Mouse (Mus musculus): ENCODE measurements around the gene Ccr8.

Gene Ccr8

DNA sequence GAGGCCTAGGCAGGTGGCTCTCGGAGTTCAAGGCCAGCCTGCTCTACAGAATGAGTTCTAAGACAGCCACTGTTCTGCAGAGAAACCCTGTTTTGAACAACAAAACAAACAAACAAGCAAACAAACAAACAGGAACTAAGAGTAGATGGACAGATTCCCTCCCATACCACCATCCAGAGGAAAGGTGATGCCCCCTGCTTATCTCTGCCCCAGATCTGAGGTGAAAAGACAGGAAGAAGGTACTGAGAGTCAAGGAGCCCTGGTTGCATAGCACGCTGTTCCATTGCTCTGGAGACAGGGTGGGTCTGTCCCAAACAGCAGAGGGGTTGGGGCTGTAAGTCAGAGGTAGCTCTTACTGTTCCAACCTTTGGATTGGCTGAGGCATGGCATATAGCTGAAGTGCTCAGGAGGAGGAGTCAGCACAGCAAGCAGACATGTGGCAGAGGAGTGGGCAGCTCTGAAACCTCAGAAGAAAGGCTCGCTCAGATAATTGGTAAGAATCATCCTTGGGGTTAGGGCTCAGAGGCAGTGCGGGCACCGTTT lies at the start of gene Ccr8:
Ccr8 (plus strand) TSS at position 419 of the 543 bp plus-strand sequence.
- no peak for DNase-seq

DNA sequence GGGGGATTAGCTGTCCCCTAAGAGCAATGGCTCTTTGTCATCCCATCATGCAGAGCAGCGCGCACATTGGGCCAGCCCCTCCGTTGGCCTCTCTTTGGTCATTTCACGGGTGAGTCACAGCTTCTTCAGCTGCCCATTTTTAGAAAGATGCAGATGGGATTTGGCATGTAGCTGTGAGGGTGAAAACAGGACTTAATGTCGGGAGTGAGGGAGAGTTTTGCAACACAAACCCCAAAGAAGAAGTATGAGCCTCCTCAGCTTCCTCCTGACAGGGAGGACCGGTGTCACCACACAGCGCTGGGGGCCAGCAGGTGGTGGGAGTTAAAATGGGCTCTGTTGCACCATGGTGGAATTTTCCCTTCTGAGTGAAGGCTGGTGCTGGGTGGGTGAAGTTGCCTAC lies 48.8 kb upstream of the Ccr8 start:
- DNase-seq, result no peak

DNA sequence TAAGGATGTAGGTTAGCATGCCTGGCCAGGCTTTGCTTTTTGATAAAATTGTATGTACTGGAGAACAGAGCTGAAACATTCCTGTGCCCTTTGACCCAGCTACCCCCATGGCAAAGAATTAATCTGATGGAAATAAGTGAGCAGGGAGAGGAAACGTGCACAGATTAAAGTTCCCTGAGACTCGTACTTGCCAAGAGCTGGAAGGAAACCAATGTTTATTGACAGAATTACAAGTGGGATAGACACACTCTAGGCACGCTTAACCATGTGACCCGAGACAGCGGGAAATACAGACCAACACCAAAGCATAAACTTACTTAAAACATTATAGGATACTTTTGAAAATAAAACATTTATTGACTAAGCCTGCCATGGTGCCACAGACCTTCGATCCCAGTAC lies 43.4 kb upstream of the Ccr8 start:
- no peak for DNase-seq

DNA sequence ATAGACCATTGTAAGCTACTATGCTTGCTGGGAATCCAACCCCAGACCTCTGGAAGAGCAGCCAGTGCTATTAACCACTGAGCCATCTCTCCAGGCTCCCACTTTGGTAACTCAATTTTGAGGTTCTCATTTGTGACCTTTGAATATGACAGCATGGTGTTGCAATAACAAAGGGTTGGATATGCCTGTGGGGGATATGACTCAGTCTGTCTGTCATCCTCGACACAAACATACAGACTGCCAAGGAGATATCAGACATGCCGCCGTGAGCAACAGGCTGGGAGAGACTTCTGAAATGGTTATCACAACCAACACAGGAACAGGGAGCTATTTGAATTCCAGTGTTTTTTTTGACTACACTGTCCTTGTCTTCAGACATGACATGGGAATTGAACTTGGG lies 42.5 kb upstream of the Ccr8 start:
- DNase-seq, result no peak

DNA sequence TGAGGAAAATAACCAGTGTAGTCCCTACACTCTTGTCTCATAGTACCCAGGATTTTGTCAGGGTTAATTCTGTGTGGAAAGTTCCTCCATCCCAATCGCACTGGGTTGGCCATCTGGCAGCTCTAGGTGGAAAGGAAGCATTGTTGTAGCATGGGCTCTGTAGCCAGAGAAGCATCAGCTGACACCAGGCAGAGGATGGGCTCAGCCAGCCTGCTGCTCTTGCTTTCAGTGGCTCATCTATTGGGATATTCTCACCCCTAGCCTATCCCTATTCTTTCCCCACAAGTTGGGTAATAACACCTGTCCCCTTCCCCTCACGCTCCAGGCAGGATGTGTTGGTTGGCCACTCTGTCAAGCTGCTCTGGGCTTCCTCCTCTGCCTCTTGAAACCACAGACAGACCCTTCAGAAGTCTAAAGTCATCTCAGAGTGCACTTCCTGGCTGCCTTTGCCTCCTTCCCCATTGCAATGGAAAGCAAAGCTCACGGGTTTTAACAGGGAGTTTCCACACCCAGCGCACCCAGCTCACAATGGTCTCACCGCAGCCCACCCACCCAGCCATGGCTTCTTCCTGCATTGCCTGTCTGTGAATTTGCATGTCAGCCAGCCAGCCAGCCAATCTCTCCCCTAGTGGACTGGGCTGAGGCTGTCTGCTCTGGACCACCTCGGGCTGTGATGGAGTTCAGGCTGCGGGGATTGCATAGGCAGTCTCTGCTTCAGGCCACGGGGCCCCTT lies 37.2 kb upstream of the Ccr8 start:
- DNase-seq, result no peak

DNA sequence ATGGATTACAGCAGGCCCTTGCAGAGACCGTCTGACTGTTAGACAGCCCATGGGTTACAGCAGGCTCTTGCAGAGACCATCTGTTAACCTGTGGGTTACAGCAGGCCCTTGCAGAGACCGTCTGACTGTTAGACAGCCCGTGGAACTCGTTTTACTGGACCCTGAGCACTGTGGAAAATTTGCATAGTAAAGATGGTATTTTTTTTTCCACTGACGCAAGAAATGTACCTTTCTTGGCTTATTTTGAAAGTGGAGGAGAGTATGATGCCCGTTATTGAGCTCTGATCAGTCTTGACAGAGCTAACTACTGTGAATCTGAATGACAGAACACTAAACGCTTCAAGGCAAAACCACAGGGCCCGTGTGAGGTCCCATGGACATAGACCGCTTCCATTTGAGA lies 35.7 kb upstream of the Ccr8 start:
- DNase-seq, result no peak

DNA sequence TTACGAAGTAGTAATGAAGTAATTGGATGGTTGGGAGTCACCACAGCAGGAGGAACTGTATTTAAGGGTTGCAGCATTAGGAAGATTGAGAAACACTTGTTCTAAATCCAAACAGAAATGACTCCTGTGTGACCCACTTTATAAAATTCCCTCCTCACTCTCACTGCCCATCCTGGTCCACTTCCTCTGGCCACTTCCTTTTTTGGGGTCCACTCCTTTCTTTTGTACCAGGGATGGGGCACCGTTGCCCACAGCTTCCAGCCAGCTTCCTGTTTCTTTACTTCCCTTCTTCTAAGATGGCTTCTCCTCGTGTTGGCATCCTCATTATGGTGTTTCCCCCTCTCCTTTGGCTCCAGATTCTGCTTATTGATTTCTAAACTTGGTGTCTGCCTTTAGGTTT lies 33.2 kb upstream of the Ccr8 start:
- no peak for DNase-seq

DNA sequence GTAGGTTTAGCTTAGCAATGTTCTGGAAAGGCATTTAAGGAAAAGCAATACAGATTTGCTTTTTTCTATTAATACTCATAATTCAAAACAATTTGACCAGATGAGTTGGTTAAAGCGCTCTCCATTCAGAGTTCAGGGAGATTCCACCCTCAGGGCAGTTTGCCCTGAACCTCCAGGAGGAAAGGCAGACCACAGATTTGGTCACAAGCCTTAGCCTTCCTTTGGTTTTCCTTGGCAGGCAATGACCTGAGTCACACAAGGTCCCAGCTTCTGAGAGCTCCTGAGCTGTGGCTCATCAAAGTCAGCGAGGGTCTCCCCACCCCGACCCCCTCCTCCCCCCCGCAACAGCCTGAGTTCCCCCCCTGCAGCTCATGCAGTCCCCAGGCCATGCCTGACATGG lies 27.6 kb upstream of the Ccr8 start:
- no peak for DNase-seq

DNA sequence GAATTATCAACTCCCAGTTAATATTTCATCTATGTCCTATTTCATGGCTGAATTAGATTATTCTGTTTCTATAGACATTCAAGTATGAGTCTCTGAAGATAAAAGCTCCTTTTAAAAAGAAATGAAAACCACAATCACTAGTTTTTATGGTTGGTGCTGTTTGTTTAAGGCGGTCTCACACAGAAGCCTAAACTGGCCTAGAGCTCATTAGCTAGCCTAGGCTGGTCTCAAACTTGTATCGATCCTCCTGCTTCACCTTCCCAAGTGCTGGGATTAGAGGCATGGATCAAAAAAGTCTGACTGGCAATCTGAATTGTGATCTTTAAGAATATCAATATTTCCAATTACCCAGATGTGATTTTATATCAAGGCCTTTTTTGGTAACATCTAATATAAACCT lies 24.3 kb upstream of the Ccr8 start:
- no peak for DNase-seq

DNA sequence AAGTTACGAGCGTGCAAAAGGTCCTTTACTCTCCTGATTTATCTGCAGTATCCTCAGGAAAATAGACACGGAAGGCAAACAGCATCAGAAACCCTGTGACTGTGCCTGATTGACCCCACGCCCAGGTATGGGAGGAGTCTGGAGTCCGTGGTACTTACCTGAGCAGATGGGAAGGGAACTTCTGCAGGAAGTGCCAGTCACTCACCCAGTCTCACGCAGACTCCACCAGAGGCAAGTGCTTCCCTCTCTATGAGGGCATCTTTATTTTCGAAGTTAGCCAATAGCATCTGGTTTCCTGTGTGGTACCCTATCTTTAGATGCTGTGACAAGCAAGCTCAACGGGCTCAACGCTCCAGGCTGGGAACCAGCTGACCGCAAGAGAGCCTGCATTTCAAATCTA lies 23.9 kb upstream of the Ccr8 start:
- DNase-seq, result no peak

DNA sequence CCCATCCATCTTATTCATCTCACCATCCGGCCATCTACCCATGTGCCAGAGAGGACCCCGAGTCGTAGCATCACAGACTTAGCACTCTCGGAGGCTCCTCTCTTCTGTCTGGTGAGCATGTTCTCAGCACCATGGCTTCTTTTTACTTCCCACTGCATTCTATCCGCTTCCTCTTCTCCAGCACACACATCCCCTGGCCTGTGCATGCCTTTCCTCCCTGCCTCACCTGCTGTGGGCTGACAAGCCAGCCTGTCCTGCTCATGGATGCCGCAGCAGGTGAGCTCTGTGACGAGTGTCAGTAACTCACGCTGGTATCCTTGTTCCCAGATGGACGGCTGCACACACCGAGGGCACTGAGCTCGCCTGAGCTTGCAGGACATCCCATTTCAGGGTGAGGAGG lies 22.1 kb upstream of the Ccr8 start, which contains the start of gene Cx3cr1:
Cx3cr1 (minus strand) TSS at position 101 of the 400 bp plus-strand sequence.
- DNase-seq, result no peak

DNA sequence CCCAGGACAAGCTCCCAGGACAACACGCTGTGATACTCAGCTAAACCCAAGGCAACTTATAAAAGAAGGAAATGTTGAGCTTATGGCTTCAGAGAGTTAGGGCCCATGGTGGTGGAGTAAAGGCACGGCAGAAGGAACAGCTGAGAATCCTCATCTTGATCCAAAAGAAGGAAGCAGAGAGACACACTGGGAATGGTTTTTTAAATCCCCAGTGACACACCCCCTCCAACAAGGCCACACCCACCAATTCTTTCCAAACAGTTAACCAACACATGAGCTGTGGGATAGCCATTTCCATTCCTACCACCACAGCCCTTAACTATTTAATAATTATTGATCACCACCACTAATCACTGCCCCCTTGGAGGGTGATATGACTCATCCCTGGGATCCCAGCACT lies 20.7 kb upstream of the Ccr8 start:
- DNase-seq, result no peak

DNA sequence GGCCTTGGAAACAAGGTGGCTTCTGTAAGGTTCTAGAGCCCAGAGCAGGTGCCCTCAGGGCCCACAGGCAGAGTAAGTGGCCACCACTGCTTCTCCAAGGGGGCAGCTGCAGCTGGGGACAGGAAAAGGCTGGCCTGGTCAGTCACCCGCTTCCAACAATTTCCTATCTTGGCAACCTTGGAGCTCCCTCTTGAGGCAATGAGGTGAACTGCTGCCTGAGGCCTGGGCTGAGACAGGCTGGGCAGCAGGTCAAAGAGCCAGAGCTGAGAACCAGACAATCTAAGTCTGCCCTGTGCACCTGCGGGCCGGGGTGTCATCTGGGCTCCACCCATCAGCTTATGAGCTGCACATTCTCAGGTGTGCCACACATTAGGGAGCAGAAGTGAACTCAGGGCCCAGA lies 18.7 kb upstream of the Ccr8 start:
- DNase-seq, result peak; percentile 88

DNA sequence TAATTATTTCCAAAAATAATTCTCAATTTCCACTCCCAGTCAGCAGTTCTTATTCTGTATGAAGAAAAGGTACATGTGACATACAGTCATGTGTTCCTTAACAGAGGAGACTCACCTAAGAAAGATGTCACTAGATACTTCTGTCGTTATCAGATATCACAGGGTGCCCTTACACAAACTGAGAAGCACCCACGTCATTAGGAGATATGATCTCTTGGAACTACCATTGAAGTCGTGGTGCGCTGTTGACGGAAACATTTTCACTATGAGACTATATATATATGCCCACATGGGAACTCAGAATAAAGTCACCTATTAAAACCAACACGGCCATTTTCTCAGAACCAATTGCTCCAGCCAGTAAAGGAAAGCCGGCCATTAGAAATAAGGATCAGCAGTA lies 17.4 kb upstream of the Ccr8 start:
- no peak for DNase-seq

DNA sequence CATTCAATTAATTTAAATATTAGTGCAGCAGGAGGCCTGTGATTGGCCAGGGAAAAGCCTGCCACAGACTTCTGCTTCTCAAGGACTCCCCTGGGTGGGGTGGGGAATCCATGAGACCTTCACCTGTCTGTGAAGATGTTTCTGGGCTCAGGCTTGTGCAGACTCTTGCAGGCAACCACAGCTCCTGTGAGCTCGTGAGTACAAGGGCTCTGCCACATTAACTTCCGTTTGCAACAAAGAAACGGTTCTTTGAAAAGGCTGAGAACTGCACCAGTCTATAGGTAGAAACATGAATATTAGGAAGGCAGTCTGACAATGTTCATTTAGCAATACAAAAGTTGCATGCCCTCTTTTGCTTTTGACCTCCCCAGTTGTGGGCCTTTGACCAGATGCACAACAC lies 13.7 kb upstream of the Ccr8 start:
- no peak for DNase-seq

DNA sequence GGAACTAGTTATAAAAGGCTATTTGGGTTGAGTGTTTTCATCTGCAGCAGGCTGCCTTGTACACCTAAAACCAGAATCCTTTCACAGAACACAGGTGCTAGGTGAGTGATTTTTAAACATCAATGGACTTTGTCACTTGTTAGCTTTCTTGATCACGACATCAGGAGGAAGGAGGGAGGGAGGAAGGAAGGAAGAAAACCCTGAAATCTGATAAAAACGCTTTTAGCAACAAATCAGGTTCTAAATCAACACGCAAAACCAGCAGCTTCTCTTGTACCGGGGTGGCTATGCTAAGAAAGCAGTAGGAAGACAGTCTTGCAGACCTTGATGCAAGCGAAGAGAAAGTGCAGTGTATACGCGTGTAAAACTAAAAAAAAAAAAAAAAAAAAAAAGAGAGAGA lies 12.0 kb upstream of the Ccr8 start:
- DNase-seq, result no peak

DNA sequence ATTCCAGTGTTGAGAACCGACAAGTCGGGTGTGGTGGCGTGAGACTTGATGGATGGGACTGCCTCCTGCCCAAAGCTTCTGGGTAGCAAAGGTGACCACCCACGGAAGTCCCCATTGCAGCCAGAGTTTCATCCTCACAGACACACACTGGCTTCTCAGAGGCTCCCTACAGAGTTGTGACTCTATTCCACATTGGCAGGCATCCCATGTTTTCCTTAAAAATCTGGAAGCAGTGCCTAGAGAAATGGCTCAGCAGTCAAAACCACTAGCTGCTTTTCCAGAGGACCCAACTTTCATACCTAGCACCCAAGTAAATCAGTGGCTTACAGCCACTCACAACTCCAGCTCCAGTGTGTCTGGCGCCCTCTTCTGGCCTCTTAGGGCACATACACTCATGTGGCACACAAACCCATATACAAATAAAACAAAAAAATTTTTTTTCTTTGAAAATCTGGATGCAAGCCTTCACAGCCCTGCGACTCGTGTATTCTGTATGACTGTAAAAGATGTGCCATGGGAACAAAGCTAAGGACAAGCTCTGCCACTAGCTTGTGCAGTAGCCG lies 11.3 kb upstream of the Ccr8 start:
- no peak for DNase-seq

DNA sequence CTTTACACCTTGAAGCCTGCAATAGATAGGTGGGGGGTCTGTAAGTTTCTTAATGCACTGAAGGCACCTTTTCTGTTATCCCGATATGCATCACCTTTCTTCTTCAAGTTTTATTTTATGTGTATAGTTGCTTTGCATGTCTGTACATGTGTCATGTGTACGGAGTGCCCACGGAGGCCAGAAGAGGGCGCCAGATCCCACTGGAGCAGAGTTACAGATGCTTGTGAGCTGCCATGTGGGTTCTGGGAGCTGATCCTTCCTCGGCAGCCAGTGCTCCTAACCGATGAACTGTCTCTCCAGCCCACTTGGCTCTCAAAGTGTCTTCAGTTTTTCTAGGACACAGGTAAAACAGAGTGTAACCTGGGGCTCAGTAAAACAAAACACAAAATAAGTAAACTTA lies 10.7 kb upstream of the Ccr8 start:
- no peak for DNase-seq

DNA sequence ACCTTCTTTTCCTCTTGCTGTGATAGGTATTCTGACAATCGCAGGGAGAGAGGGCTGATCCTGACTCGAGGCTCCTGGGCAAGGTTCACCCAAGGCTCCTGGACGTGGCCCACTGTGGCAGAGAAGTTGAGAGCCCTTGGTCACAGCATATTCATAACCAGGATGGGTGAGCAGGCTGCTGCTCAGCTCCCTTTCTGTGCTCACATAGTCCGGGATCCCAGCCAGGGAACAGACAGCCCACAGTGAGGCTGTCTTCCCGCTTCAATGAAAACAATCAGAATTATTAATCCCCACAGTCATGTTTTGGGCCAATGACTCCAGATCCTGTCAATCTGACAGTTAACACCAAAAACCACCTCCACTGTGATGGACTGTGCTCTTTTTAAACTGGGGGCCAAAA lies 9.9 kb upstream of the Ccr8 start:
- DNase-seq, result no peak

DNA sequence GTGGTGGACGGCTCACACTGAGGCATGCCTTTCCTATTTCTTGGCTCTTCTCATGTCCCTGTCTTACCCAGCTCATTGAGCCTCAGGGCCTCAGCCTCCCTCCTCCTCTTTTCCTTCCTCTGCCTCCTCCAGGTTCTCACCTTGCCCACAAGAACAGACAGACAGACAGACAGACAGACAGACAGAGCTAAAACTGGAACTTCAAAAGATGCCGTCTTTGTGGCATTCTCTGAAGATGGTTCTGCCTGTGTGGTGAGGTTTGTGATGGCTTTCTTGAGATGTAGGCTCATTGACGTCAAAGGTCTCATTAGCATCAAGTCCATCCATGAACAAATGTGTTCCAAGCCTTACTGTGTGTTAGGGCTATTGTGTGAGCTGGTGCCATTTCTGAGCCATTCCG lies 9.2 kb upstream of the Ccr8 start:
- no peak for DNase-seq

DNA sequence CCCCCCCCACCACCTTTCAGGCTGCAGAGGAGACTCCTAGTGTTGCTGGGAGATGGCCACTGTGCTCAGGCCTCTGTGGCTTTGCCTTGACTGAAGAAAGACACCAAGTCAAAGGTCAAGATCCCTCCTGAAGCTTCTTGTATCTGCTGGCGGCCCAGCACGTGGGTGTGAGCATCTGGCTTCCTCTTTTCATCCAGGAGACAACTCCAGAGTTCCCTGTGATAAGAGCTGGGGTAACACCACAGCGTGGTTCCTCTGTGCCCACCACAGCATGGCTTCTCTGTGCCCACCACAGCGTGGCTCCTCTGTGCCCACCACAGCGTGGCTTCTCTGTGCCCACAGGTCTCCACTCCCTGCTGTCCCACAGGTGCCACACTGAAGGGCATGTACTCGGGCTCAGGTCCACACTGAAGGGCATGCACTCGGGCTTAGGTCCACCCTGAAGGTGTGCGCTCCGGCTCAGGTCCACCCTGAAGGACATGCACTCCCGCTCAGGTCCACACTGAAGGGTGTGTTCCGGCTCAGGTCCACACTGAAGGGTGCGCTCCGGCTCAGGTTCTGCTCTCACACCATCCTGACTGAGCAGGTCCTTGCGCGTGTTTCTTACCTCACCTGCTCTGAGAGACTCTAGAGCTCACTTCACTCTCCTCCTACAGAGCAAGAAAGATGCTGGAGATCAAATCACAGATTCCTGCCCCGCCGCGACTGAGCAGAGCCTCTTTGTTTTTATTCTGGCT lies 8.6 kb upstream of the Ccr8 start:
- DNase-seq, result no peak

DNA sequence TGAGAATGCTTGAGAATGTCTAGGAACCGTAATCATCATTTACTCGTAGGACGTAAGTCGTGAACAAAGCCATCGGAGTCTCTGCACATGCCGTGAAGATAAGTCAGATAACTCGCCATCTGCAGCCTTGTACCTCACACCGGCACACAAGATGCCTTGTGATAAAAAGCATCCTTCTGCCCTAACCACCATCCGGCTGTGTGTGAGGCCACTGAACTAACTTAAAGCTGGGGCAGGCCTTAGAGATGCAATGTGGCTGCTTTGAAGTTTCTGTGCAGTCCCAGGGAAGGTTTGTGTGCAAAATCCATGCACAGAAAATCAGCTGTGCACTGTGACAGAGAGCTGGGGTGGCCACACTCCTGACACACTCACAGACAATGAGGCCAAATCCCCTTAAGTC lies 7.5 kb upstream of the Ccr8 start:
- no peak for DNase-seq

DNA sequence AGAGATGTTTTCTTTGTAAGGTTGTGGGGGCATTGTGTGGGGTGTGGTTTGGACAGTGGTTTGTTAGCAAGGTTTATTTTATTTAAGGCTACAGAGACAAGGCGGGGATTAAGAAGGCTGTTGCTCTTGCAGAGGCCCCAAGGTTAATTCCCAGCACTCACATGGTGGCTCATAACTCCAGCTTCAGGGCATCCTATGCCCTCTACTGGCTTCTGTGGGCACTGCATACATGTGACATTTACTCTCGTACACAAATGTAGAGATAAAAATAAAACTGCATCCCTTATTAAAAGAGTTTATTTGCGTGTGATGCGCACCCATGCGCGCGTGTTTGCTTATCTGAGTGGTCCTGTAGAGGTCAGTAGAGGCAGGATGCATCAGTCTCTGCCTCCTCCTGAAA lies 2.8 kb upstream of the Ccr8 start:
- DNase-seq, result no peak

DNA sequence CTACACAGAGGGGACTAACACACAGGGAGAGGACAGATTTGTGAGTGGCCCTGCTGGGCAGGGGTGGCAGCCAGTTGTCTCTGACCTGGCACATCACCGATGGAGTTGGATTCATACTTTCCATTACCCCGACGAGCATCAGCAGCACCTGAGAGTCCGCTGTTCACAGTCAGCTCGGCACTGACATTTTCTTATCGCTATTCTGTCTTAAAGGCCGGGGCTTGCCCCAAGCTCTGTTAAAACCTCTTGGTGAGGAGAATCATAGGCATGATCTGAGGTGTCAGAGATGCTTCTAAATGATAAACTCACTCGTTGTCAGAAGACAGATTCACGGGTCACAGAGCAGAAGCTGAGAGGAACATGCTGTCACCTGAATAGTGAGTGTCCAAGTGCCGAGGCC lies 828 bp upstream of the Ccr8 start:
- DNase-seq, result no peak

Data from kidney, adult 18-20 months (tissue).